ENCODE assay signal across 18 mouse cellular contexts in the genomic region with DNA sequence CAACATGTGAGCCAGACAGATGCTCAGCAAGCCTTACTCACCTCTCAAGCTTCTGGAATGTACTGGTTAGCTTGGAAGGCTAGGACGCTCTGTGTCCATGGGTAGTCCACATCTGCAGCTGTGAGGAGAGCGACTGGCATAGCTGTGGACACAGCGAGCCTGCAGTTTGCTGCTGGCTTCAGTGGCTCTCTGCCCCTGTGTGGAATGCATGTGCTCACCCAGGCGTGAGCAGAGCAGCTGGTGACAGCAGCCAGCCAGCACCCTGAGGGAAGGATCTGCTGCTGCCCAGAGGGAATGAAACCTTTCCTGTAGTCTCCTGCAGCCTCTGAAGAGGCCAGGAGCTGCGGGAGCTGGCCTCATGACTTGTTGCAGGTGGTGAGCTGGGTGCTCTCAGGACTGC. TPM values are rescaled to one million over a fixed set of nuclear protein-coding genes. Genes with fewer than 3 reads are reported as not detected.
A peak's percentile ranks its signal among the peaks of the same experiment; 100 is the strongest.
DNase-seq lines count a peak whose midpoint lies in the region; ATAC-seq and TF ChIP-seq lines count a peak whose summit lies in the region.
"Had no signal": no experiment of that assay in that cellular context is flagged by ENCODE, and none has a peak within 500 bp of the region (broad histone marks: within the 10 kb centered on the region; RNA-seq: fewer than 3 reads in every experiment).

No protein-coding gene starts in this region.

- H3K27me3 ChIP-seq in kidney, embryonic 14.5 days (ENCODE audit: control insufficient read depth, insufficient read depth, low read length), result no peaks in the 10 kb centered on the region
- no peaks in the 10 kb centered on the region for H3K27me3 ChIP-seq in Patski
- no peaks in the 10 kb centered on the region for H3K27me3 ChIP-seq in heart, embryonic 15.5 days
- H3K27me3 ChIP-seq in midbrain, postnatal 0 days (ENCODE audit: insufficient read depth, low read length), result no peaks in the 10 kb centered on the region
- H3K27me3 ChIP-seq: embryonic facial prominence, embryonic 12.5 days; limb, embryonic 12.5 days had no signal

- no peaks in the 10 kb centered on the region for H3K4me1 ChIP-seq in kidney, embryonic 14.5 days (ENCODE audit: control insufficient read depth, insufficient read depth, low read length)
- H3K4me1 ChIP-seq in heart, embryonic 15.5 days (replicated peaks), result peaks cover 45% of the 10 kb centered on the region
- H3K4me1 ChIP-seq in midbrain, postnatal 0 days (ENCODE audit: insufficient read depth, low read length), result no peaks in the 10 kb centered on the region
- H3K4me1 ChIP-seq: embryonic facial prominence, embryonic 12.5 days; forebrain, embryonic 10.5 days; limb, embryonic 12.5 days had no signal

- ATAC-seq in kidney, embryonic 14.5 days (ENCODE audit: low FRiP score, low TSS enrichment), result peak; percentile 65; the same call in 1 of the 2 replicates
- peak; percentile 86 for ATAC-seq in Patski
- peak; percentile 74 for ATAC-seq in heart, embryonic 15.5 days (replicated peaks; ENCODE audit: insufficient number of reproducible peaks, insufficient read depth, low FRiP score, low read depth)
- ATAC-seq in midbrain, postnatal 0 days (ENCODE audit: low FRiP score), result no peak
- no peak for ATAC-seq in activated CD4-positive, CD25-positive, alpha-beta regulatory T cell, adult 4 months
- ATAC-seq: liver, postnatal 0 days had no signal

- DNase-seq in cerebellum, adult 18-20 months, result peak; percentile 44 to 46
- no peak for DNase-seq in cerebellum, adult 11 months
- DNase-seq in kidney, adult 11 months, result no peak
- DNase-seq in Patski (ENCODE audit: low read depth, low spot score), result no peak
- DNase-seq in midbrain, postnatal 0 days (ENCODE audit: low spot score), result no peak
- DNase-seq: liver, postnatal 0 days; lung, postnatal 4 days; right cerebral cortex, postnatal 25 days; thymus, postnatal 36 days had no signal

- H3K9me3 ChIP-seq in kidney, embryonic 14.5 days (ENCODE audit: control insufficient read depth, low read length), result no peaks in the 10 kb centered on the region
- H3K9me3 ChIP-seq in heart, embryonic 15.5 days (replicated peaks), result no peaks in the 10 kb centered on the region
- H3K9me3 ChIP-seq in midbrain, postnatal 0 days (ENCODE audit: low read length), result no peaks in the 10 kb centered on the region
- H3K9me3 ChIP-seq: embryonic facial prominence, embryonic 12.5 days; forebrain, embryonic 10.5 days; limb, embryonic 12.5 days had no signal

- POLR2A ChIA-PET in Patski (lab: Charles Lee), result interaction anchor here (1.0 kb wide), 1 partner anchor 11 kb away, joined by 3 read pairs; no protein-coding TSS in a partner anchor

- in situ Hi-C loops in Patski (cut with MboI; ENCODE audit: low pct_unique_long_range_greater_than_20kb), result no loop called here

- WGBS in kidney, embryonic 14.5 days, result 69% methylated on average over 5 of the region's 5 CpGs
- WGBS in heart, embryonic 15.5 days, result 49% methylated on average over 5 of the region's 5 CpGs
- 78% methylated on average over 5 of the region's 5 CpGs for WGBS in midbrain, postnatal 0 days

- H3K36me3 ChIP-seq in kidney, embryonic 14.5 days (ENCODE audit: control insufficient read depth, insufficient read depth, low read length), result peaks cover 91% of the 10 kb centered on the region
- H3K36me3 ChIP-seq in heart, embryonic 15.5 days, result peaks cover 75% of the 10 kb centered on the region
- H3K36me3 ChIP-seq in midbrain, postnatal 0 days (ENCODE audit: insufficient read depth, low read length), result peaks cover 83% of the 10 kb centered on the region

- no peak overlapping the region for H3K4me2 ChIP-seq in kidney, embryonic 14.5 days (replicated peaks; ENCODE audit: low read depth, low read length)
- H3K4me2 ChIP-seq in heart, embryonic 15.5 days, result no peak overlapping the region
- H3K4me2 ChIP-seq in midbrain, postnatal 0 days (ENCODE audit: low read depth, low read length, poor library complexity, severe bottlenecking), result no peak overlapping the region
- H3K4me2 ChIP-seq: embryonic facial prominence, embryonic 12.5 days; limb, embryonic 12.5 days had no signal

- H3K4me3 ChIP-seq in kidney, embryonic 14.5 days (ENCODE audit: low read length), result no peak overlapping the region
- H3K4me3 ChIP-seq in heart, embryonic 15.5 days, result no peak overlapping the region
- no peak overlapping the region for H3K4me3 ChIP-seq in midbrain, postnatal 0 days (ENCODE audit: low read depth, low read length)
- H3K4me3 ChIP-seq: embryonic facial prominence, embryonic 12.5 days; forebrain, embryonic 10.5 days; limb, embryonic 12.5 days had no signal

- TF ChIP-seq CTCF in Patski (IDR thresholded peaks at IDR 0.05), result no peak
- no peak for TF ChIP-seq CTCF in midbrain, postnatal 0 days (IDR thresholded peaks at IDR 0.05)

- H3K9ac ChIP-seq in kidney, embryonic 14.5 days (ENCODE audit: low read depth, low read length), result no peak overlapping the region; the same call in 1 of the 2 replicates
- no peak overlapping the region for H3K9ac ChIP-seq in heart, embryonic 15.5 days
- no peak overlapping the region for H3K9ac ChIP-seq in midbrain, postnatal 0 days (replicated peaks; ENCODE audit: low read length, poor library complexity, severe bottlenecking)
- H3K9ac ChIP-seq: embryonic facial prominence, embryonic 12.5 days; limb, embryonic 12.5 days; liver, postnatal 0 days had no signal

- CTCF ChIA-PET in Patski (lab: Charles Lee), result interaction anchor here (0.9 to 1.3 kb wide), 3 partner anchors 15 to 103 kb away, joined by 3 to 5 read pairs (median 4); a partner anchor contains a TSS

- no peak overlapping the region for H3K27ac ChIP-seq in kidney, embryonic 14.5 days (ENCODE audit: low read depth, low read length)
- peak overlapping the region; percentile 89 for H3K27ac ChIP-seq in heart, embryonic 15.5 days
- no peak overlapping the region for H3K27ac ChIP-seq in midbrain, postnatal 0 days (ENCODE audit: low read depth, low read length)
- H3K27ac ChIP-seq: embryonic facial prominence, embryonic 12.5 days; forebrain, embryonic 10.5 days; limb, embryonic 12.5 days had no signal

RNA-seq across cellular contexts. Expression of a gene that starts 19.7 kb away (rescaled TPM):
- not detected in 2 replicates for polyA plus RNA-seq in kidney, embryonic 14.5 days (2014; fragmentation: Nextera tagmentation; extraction: Ambion mirVana)
- polyA plus RNA-seq in Patski (2021), result not detected
- 0.36 and 0.55 TPM in 2 replicates for polyA plus RNA-seq in heart, embryonic 15.5 days (2015; fragmentation: Nextera tagmentation; extraction: Ambion mirVana)
- total RNA-seq in midbrain, postnatal 0 days (2014; rRNA removed), result not detected in 2 replicates
- 0.43 TPM in 1 of 2 replicates, not detected in the other for polyA plus RNA-seq in midbrain, postnatal 0 days (2015; fragmentation: Nextera tagmentation; extraction: Ambion mirVana)
- polyA plus RNA-seq in activated CD4-positive, CD25-positive, alpha-beta regulatory T cell, adult 4 months (2017; shearing (Covaris generic)), result not detected
- total RNA-seq: hematopoietic stem cell, adult 5-6 weeks; neutrophil, adult 5-6 weeks had no signal
- polyA plus RNA-seq: forebrain, embryonic 10.5 days; limb, embryonic 12.5 days; liver, postnatal 0 days; stomach, embryonic 14.5 days had no signal

Comparison
In these comparisons a context has a peak if more than half of its experiments do, and no peak if none do; other contexts are left out.
1. DNase-seq: peak in cerebellum, adult 18-20 months (2 of 2); none in cerebellum, adult 11 months (single experiment), kidney, adult 11 months (single experiment), Patski (single experiment) and midbrain, postnatal 0 days (single experiment).
2. ATAC-seq: peak in kidney, embryonic 14.5 days (single experiment), Patski (single experiment) and heart, embryonic 15.5 days (single experiment); none in midbrain, postnatal 0 days (single experiment) and activated CD4-positive, CD25-positive, alpha-beta regulatory T cell, adult 4 months (single experiment).